Mouse (Mus musculus) heart, postnatal 25 days (tissue): ENCODE data around the gene Tex21. TPM values are rescaled to one million over a fixed set of nuclear protein-coding genes. Genes with fewer than 3 reads are reported as not detected.
"Not testable (repeated sequence)": the region's sequence is repeated elsewhere in the genome, so short reads cannot be mapped to it uniquely, and the experiment has no call there.

Source experiments
- DNase-seq: peaks from one replicate; pipeline ENCODE4 v3.0.0; 2022; ENCODE audit warnings: low spot score
- intact Hi-C: fragments of 180-260 bp; cut with DNase I; formaldehyde crosslinking; loops from one replicate; pipeline ENCODE4 v1.15.1; 2025
- total RNA-seq, 2 experiments: library from RNA; stranded (reverse); gene quantifications; 2 replicates each; pipeline ENCODE4 v1.2.3; 2021

Tex21 gene
- total RNA-seq, 2 experiments from 2014 or later: not detected

DNA sequence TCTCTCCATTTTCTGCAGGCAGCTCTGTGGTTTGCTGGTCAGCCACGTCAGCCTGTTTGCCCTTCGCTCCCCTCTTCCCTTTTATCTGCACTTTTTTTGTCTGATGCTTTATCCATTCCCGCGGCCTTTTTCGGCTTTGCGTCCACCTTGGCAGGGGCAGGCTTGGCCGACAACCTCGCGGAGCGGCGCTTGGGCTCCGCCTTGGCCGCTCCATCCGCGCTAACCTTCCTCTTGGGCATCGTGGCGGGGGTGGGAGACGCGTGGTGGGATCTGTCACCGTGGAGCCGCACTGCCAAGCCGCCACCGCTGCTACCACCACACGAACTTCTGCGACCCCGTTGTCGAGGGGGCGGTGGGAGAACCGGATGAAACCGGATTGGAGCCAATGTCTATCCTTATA lies 94.2 kb downstream of the Tex21 start:
- intact Hi-C loops, DNase-seq: not testable (repeated sequence)

Other genes starting within 250 kb of the Tex21 start
- gene Esr2, start 69.5 kb downstream of the Tex21 start, total RNA-seq: under 1 TPM in 1 of 2 experiments, not detected in 1; 0.08 TPM
- 10 to 100 TPM; 29.1 to 31.4 TPM for gene Mthfd1, start 8.6 kb upstream of the Tex21 start, total RNA-seq
- 1 to 10 TPM; 2.1 to 2.7 TPM for gene Akap5, start 78.1 kb upstream of the Tex21 start, total RNA-seq
- 1 to 10 TPM; 6.7 to 7.8 TPM for gene Zbtb25, start 122.9 kb upstream of the Tex21 start, total RNA-seq
- 1 to 10 TPM; 3.5 to 4.2 TPM for gene Zbtb1, start 123.5 kb upstream of the Tex21 start, total RNA-seq
- 1 to 10 TPM; 6.0 to 7.0 TPM for gene Hspa2, start 157.4 kb upstream of the Tex21 start, total RNA-seq
- gene Ppp1r36, start 170.8 kb upstream of the Tex21 start, total RNA-seq: not detected